Mouse (Mus musculus) heart, adult 2 months (tissue): ENCODE results near the gene Cntnap5c. TPM values are rescaled to one million over a fixed set of nuclear protein-coding genes. Genes with fewer than 3 reads are reported as not detected.

Experiments used
- DNase-seq, 2 experiments: peaks; one replicate each; pipeline ENCODE4 v3.0.0; 2021
- H3K27ac ChIP-seq: fragments of 200-600 bp; 2 replicates; pipeline ENCODE4 v1.8.1; 2022
- H3K27me3 ChIP-seq: fragments of 200-500 bp; 2 replicates; pipeline ENCODE4 v1.6.1; 2012; ENCODE audit warnings: mild to moderate bottlenecking, low read length, inconsistent platforms, mixed read lengths; ENCODE audit not compliant: control insufficient read depth, insufficient read depth
- H3K36me3 ChIP-seq: fragments of 200-500 bp; 2 replicates; pipeline ENCODE4 v1.6.1; 2012; ENCODE audit warnings: low read length, inconsistent platforms; ENCODE audit not compliant: control insufficient read depth, insufficient read depth
- H3K4me1 ChIP-seq: fragments of 200-500 bp; 2 replicates; pipeline ENCODE4 v1.6.1; 2011; ENCODE audit warnings: low read length; ENCODE audit not compliant: control insufficient read depth, insufficient read depth
- H3K4me3 ChIP-seq: fragments of 200-600 bp; 2 replicates; pipeline ENCODE4 v1.8.1; 2022
- H3K79me2 ChIP-seq: fragments of 200-500 bp; replicated peaks from 2 replicates; pipeline ENCODE4 v1.6.1; 2012; ENCODE audit warnings: mild to moderate bottlenecking, inconsistent platforms, low read length, moderate library complexity, mixed read lengths; ENCODE audit not compliant: control insufficient read depth, insufficient read depth
- H3K9ac ChIP-seq: fragments of 200-500 bp; 2 replicates; pipeline ENCODE4 v1.6.1; 2012; ENCODE audit warnings: low read depth, mild to moderate bottlenecking, control low read depth, inconsistent platforms, low read length, mixed read lengths
- CTCF ChIP-seq: fragments of 200-600 bp; IDR thresholded peaks from 2 replicates; pipeline ENCODE4 v1.8.1; 2022; ENCODE audit warnings: antibody characterized with exemption, mild to moderate bottlenecking, moderate library complexity
- EP300 ChIP-seq: fragments of 200-500 bp; IDR thresholded peaks from 2 replicates; pipeline ENCODE4 v1.6.1; 2011; ENCODE audit warnings: low read depth, low read length, control low read depth; ENCODE audit not compliant: insufficient read depth
- POLR2A ChIP-seq: fragments of 200-500 bp; IDR thresholded peaks from 2 replicates; pipeline ENCODE4 v1.6.1; 2011; ENCODE audit warnings: mild to moderate bottlenecking, low read depth, low read length, control low read depth; ENCODE audit not compliant: insufficient read depth
- WGBS: fragments of 180-500 bp; shearing (Covaris S2); methylation state at CpG from one replicate; pipeline ENCODE4 v1.1.7; 2018; 5-methylcytosine and 5-hydroxymethylcytosine counted together
- intact Hi-C: fragments of 180-260 bp; cut with DNase I; formaldehyde crosslinking; loops from one replicate; pipeline ENCODE4 v1.15.1; 2025
- long read RNA-seq: library from polyadenylated mRNA; stranded (forward); transcript quantifications from one replicate; pipeline ENCODE4 v2.0.0, GENCODE M21; 2021
- polyA plus RNA-seq: library from polyadenylated mRNA; depleted of rRNA; stranded (reverse); fragments of >200 nt; gene quantifications from 2 replicates; pipeline ENCODE4 v1.2.3, GENCODE M21; 2012; rRNA removed
- total RNA-seq, 2 experiments: library from RNA; stranded (reverse); gene quantifications; 2 replicates each; pipeline ENCODE4 v1.2.3; 2021

Cntnap5c gene
- not detected for total RNA-seq
- polyA plus RNA-seq = not detected in 2 replicates
- long read RNA-seq = 0 reads

DNA sequence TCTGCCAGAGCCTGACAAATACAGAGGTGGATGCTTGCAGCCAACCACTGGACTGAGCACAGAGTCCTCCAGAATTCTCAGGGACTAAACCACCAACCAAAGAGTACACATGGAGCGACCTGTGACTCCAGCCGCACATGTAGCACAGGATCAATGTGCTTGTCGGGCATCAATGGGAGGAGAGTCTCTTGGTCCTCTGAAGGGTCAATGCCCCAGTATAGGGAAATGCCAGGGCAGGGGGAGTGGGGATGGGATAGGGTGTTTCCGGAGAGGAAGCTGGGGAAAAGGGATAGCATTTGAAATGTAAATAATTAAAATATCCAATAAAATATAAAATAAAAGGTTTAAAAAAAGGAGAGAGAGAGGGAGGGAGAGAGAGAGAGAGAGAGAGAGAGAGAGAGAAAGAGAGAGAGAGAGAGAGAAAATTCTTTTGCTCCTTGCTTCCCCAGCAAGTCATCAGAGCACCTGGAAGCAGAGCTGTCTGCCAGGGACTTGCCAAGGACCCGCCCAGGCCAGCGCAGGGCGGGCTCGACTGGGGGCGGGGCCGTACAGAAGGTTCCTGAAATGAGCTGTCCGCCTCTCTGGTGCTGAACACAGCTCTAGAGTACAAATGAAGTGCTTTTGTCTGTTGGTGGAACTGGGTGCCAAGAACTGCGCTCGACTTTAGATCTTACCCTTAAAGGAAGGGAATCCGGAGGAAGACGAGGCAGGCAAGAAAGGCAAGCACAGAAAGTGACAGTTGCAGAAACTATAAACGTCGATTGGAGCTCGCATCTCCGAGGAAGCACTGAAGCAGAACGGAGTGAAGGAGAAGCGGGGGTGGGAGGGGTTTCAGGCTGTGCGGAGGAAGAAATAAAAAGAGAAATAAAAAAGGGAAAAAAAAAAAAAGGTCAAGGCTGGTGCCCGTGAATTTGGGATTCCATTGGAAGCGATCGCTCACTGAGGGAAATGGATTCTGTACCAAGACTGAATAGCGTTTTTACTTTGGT lies at the start of gene Cntnap5c:
Gene Cntnap5c (plus strand): TSS at position 949 of the 989 bp plus-strand sequence.
- H3K4me3 ChIP-seq = no peak within 1 kb of the TSS
- TF ChIP-seq CTCF (no peak), EP300 (no peak), POLR2A (no peak)
- H3K27ac ChIP-seq = no peak within 1 kb of the TSS
- no peaks in the 10 kb centered on the region for H3K79me2 ChIP-seq
- H3K9ac ChIP-seq = no peak within 1 kb of the TSS
- intact Hi-C loops = no loop called here
- no peaks in the 10 kb centered on the region for H3K27me3 ChIP-seq
- no peaks in the 10 kb centered on the region for H3K36me3 ChIP-seq
- H3K4me1 ChIP-seq = no peaks in the 10 kb centered on the region
- whole genome bisulfite sequencing = 23% methylated on average over 26 of the region's 26 CpGs
- no peak for DNase-seq

DNA sequence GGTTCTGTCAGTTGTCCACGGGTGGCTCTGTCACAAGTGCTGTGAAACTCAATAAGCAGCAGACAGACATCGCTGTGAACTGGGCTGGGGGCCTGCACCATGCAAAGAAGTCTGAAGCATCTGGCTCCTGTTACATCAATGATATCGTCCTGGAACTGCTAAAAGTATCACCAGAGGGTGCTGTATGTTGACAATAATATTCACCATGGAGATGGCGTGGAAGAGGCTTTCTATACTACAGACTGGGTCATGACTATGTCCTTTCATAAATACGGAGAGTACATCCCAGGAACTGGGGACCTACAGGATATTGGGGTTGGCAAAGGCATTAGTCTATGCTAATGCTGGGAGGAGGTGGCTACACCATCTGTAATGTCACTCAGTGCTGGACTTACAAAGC lies 27.3 kb upstream of the Cntnap5c start, which contains the start of gene Gm21834:
Gene Gm21834 (minus strand): TSS at position 101 of the 400 bp plus-strand sequence.
- no peak within 1 kb of the TSS for H3K9ac ChIP-seq
- no peak for DNase-seq
- no peaks in the 10 kb centered on the region for H3K79me2 ChIP-seq
- no peaks in the 10 kb centered on the region for H3K36me3 ChIP-seq
- no peak within 1 kb of the TSS for H3K4me3 ChIP-seq
- no peak within 1 kb of the TSS for H3K27ac ChIP-seq
- no peaks in the 10 kb centered on the region for H3K4me1 ChIP-seq
- no peaks in the 10 kb centered on the region for H3K27me3 ChIP-seq
- 60% methylated on average over 5 of the region's 5 CpGs for WGBS
- TF ChIP-seq CTCF (no peak), EP300 (no peak), POLR2A (no peak)
- intact Hi-C loops = no loop called here

DNA sequence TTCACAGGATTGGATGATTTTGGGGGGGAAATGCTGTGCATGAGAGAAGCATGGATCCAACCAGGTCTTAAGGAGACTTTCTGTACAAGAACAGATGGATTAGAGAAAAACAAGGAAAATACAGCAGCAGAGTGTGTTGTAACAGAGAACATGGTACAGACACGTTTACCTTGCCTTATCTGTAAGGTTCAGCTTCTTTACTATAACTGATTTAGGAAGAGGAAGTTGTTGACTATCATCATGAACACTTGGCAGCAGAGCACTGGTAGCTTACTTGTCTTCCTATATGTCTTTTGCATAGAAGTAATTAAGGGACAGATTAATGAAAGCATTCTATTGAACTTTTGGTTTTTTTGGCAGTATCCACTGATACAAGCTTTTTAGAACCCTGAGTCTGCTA lies 11.3 kb upstream of the Cntnap5c start:
- H3K9ac ChIP-seq = no peak overlapping the region
- H3K27ac ChIP-seq = no peak overlapping the region
- 27% methylated on average over 1 of the region's 1 CpGs for WGBS
- TF ChIP-seq POLR2A (no peak), CTCF (no peak), EP300 (no peak)
- H3K36me3 ChIP-seq = no peaks in the 10 kb centered on the region
- H3K4me1 ChIP-seq = no peaks in the 10 kb centered on the region
- no peaks in the 10 kb centered on the region for H3K27me3 ChIP-seq
- no peak for DNase-seq
- no peaks in the 10 kb centered on the region for H3K79me2 ChIP-seq
- H3K4me3 ChIP-seq = no peak overlapping the region
- intact Hi-C loops = no loop called here

DNA sequence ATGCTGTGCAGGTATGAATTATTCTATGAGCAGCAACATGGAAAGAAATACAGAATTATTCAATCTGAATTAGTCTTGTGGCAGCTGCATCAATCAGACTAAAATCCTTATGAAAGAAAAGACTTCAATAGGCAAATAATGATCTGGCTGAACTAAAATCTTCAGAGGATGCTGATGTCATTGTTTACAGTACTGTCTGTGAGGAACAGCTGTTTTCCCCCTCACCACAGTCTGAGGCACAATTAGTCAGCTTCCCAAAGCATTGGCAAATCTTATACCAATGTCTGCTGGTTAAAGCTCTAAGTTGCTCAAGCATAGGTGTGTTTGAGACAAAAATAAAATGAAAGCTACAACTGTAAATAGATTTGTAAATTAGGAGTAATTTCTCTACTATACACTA lies 2.1 kb upstream of the Cntnap5c start:
- Histone ChIP-seq H3K4me3 (no peak overlapping the region), H3K36me3 (no peaks in the 10 kb centered on the region), H3K79me2 (no peaks in the 10 kb centered on the region), H3K4me1 (no peaks in the 10 kb centered on the region), H3K27me3 (no peaks in the 10 kb centered on the region), H3K27ac (no peak overlapping the region), H3K9ac (no peak overlapping the region)
- no peak for TF ChIP-seq CTCF
- TF ChIP-seq POLR2A = no peak
- no peak for TF ChIP-seq EP300
- intact Hi-C loops = no loop called here
- no peak for DNase-seq

DNA sequence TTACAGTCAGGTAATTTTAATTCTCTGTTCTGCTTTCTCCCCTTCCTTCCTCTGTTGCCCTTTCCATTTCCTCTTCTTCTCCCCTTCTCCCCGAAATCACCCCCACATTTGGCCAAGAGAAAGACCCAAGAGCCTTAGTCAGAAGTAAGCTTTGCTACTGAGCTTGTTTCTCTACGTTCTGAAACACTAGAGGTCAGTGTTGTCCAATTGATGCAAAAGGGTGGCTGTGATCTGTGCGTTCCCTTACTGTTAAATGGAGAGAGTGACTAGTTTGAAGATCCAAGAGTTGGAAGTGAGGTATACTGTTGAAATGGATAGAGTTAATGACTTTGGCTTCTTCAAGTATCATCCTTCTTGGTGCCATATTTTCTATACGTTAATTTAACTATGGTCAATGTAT lies 1.5 kb downstream of the Cntnap5c start:
- H3K79me2 ChIP-seq = no peaks in the 10 kb centered on the region
- intact Hi-C loops = no loop called here
- 15% methylated on average over 4 of the region's 4 CpGs for WGBS

More for the DNA sequence above, 1.5 kb downstream of the Cntnap5c start:
- no peak overlapping the region for H3K27ac ChIP-seq
- DNase-seq = no peak
- H3K4me1 ChIP-seq = no peaks in the 10 kb centered on the region
- TF ChIP-seq EP300 (no peak), CTCF (0 out of 2 replicates have a peak, but pooled peaks have one; percentile 6)
- no peaks in the 10 kb centered on the region for H3K27me3 ChIP-seq
- H3K36me3 ChIP-seq = no peaks in the 10 kb centered on the region
- no peak overlapping the region for H3K4me3 ChIP-seq
- no peak overlapping the region for H3K9ac ChIP-seq
